Mouse (Mus musculus) stomach, postnatal 0 days (tissue): Measurements from ENCODE around the gene Zfp422. TPM values are rescaled to one million over a fixed set of nuclear protein-coding genes. Genes with fewer than 3 reads are reported as not detected.

Source experiments
- ATAC-seq: fragments of 200-750 bp; cut with Nextera tagmentation; 2 replicates; pipeline ENCODE4 v1.8.0; 2017; ENCODE audit not compliant: low FRiP score, low TSS enrichment
- DNase-seq: peaks from one replicate; pipeline ENCODE4 v3.0.0-alpha.2; 2016; ENCODE audit warnings: low spot score
- H3K27ac ChIP-seq: fragments of 300-500 bp; sonication (generic); replicated peaks from 2 replicates; pipeline ENCODE4 v1.5.1; 2014; ENCODE audit warnings: mild to moderate bottlenecking, control low read depth
- H3K27me3 ChIP-seq: fragments of 300-500 bp; sonication (generic); 2 replicates; pipeline ENCODE4 v1.6.1; 2014; ENCODE audit warnings: low read length; ENCODE audit not compliant: control insufficient read depth, insufficient read depth
- H3K36me3 ChIP-seq: fragments of 300-500 bp; sonication (generic); 2 replicates; pipeline ENCODE4 v1.6.1; 2014; ENCODE audit warnings: low read length, mixed read lengths; ENCODE audit not compliant: control insufficient read depth, insufficient read depth
- H3K4me1 ChIP-seq: fragments of 300-500 bp; sonication (generic); replicated peaks from 2 replicates; pipeline ENCODE4 v1.6.1; 2014; ENCODE audit warnings: antibody characterized with exemption; ENCODE audit not compliant: control insufficient read depth, insufficient read depth
- H3K4me2 ChIP-seq: fragments of 300-500 bp; sonication (generic); replicated peaks from 2 replicates; pipeline ENCODE4 v1.6.1; 2014; ENCODE audit warnings: low read depth, mild to moderate bottlenecking, control low read depth, moderate library complexity
- H3K4me3 ChIP-seq: fragments of 300-500 bp; sonication (generic); 2 replicates; pipeline ENCODE4 v1.5.1; 2014; ENCODE audit warnings: low read depth, low read length, control low read depth
- H3K9ac ChIP-seq: fragments of 300-500 bp; sonication (generic); 2 replicates; pipeline ENCODE4 v1.6.1; 2014; ENCODE audit warnings: mild to moderate bottlenecking, low read length, control low read depth, mixed read lengths
- H3K9me3 ChIP-seq: fragments of 300-500 bp; sonication (generic); 2 replicates; pipeline ENCODE4 v1.6.1; 2016; ENCODE audit warnings: low read length; ENCODE audit not compliant: control insufficient read depth
- CTCF ChIP-seq: IDR thresholded peaks from 2 replicates; pipeline ENCODE4 v1.5.1; 2016; ENCODE audit warnings: antibody characterized with exemption, low read depth, mild to moderate bottlenecking, moderate library complexity
- EP300 ChIP-seq: optimal IDR thresholded peaks from 2 replicates; pipeline ENCODE3; 2016; ENCODE audit warnings: antibody characterized with exemption
- WGBS: fragments of 180-500 bp; shearing (Covaris S2); extraction: QIAGEN DNeasy Blood & Tissue Kit; methylation state at CpG from one replicate; pipeline ENCODE4 v1.1.7; 2014; 5-methylcytosine and 5-hydroxymethylcytosine counted together
- polyA plus RNA-seq: library from polyadenylated mRNA; unstranded; fragments of >200 nt; fragmentation: Nextera tagmentation; extraction: Ambion mirVana; gene quantifications from 2 replicates; pipeline ENCODE4 v1.2.1, GENCODE M21; 2015

Gene Zfp422
- polyA plus RNA-seq, 1 experiment from 2014 or later = 54.4 TPM

- 0 out of 2 replicates have a peak, but pooled peaks cover 2% of the 10 kb centered on the region for H3K4me1 ChIP-seq
- H3K9me3 ChIP-seq = no peaks in the 10 kb centered on the region
- ATAC-seq (peak; percentile 43), DNase-seq (no peak)
- H3K36me3 ChIP-seq = no peaks in the 10 kb centered on the region
- no peak overlapping the region for H3K4me3 ChIP-seq
- TF ChIP-seq EP300 (no peak), CTCF (no peak)
- no peaks in the 10 kb centered on the region for H3K27me3 ChIP-seq
- WGBS = 42% methylated on average over 4 of the region's 4 CpGs
- H3K9ac ChIP-seq = no peak overlapping the region
- peak overlapping the region; percentile 63; the same call in 1 of the 2 replicates for H3K27ac ChIP-seq
- no peak overlapping the region for H3K4me2 ChIP-seq
Measured at GRCm38 (mm10) chr6:116643881-116644280, 15.1 kb upstream of the Zfp422 start.

GRCm38 (mm10) chr6:116642942-116643341 is 14.1 kb upstream of the Zfp422 start:
- TF ChIP-seq CTCF (no peak), EP300 (no peak)
- DNase-seq (no peak), ATAC-seq (no peak)
- H3K4me3 ChIP-seq = no peak overlapping the region
- H3K27me3 ChIP-seq = no peaks in the 10 kb centered on the region
- 0 out of 2 replicates have a peak, but pooled peaks cover 2% of the 10 kb centered on the region for H3K4me1 ChIP-seq
- 81% methylated on average over 11 of the region's 11 CpGs for WGBS
- H3K9me3 ChIP-seq = no peaks in the 10 kb centered on the region
- H3K4me2 ChIP-seq = no peak overlapping the region
- H3K27ac ChIP-seq = no peak overlapping the region
- no peaks in the 10 kb centered on the region for H3K36me3 ChIP-seq
- H3K9ac ChIP-seq = no peak overlapping the region

- 0 out of 2 replicates have a peak, but pooled peaks cover under 1% of the 10 kb centered on the region for H3K4me1 ChIP-seq
- no peaks in the 10 kb centered on the region for H3K9me3 ChIP-seq
- TF ChIP-seq CTCF = no peak
- TF ChIP-seq EP300 = no peak
- 40% methylated on average over 2 of the region's 2 CpGs for WGBS
- H3K36me3 ChIP-seq = no peaks in the 10 kb centered on the region
- no peak overlapping the region for H3K9ac ChIP-seq
- ATAC-seq = peak; percentile 7; the same call in 1 of the 2 replicates
- 0 out of 2 replicates have a peak overlapping the region, but pooled peaks have one; percentile 45 for H3K27ac ChIP-seq
- no peak overlapping the region for H3K4me3 ChIP-seq
- DNase-seq = no peak
- H3K27me3 ChIP-seq = no peaks in the 10 kb centered on the region
- H3K4me2 ChIP-seq = no peak overlapping the region
Measured at GRCm38 (mm10) chr6:116639663-116640062, 10.9 kb upstream of the Zfp422 start.

- no peak for ATAC-seq
- no peak overlapping the region for H3K4me3 ChIP-seq
- DNase-seq = no peak
- H3K36me3 ChIP-seq = no peaks in the 10 kb centered on the region
- 81% methylated on average over 2 of the region's 2 CpGs for WGBS
- H3K4me1 ChIP-seq = no peaks in the 10 kb centered on the region
- H3K4me2 ChIP-seq = no peak overlapping the region
- H3K27ac ChIP-seq = peak overlapping the region; percentile 30; the same call in 1 of the 2 replicates
- H3K9me3 ChIP-seq = no peaks in the 10 kb centered on the region
- H3K27me3 ChIP-seq = no peaks in the 10 kb centered on the region
- no peak overlapping the region for H3K9ac ChIP-seq
- TF ChIP-seq CTCF (no peak), EP300 (no peak)
Measured at GRCm38 (mm10) chr6:116638871-116639270, 10.1 kb upstream of the Zfp422 start.

GRCm38 (mm10) chr6:116637496-116637895 is 8.7 kb upstream of the Zfp422 start:
- Histone ChIP-seq H3K4me1 (no peaks in the 10 kb centered on the region), H3K27me3 (no peaks in the 10 kb centered on the region), H3K36me3 (no peaks in the 10 kb centered on the region), H3K9me3 (no peaks in the 10 kb centered on the region), H3K4me3 (no peak overlapping the region), H3K27ac (no peak overlapping the region), H3K9ac (no peak overlapping the region), H3K4me2 (no peak overlapping the region)
- no peak for DNase-seq
- ATAC-seq = no peak
- 77% methylated on average over 5 of the region's 5 CpGs for WGBS
- TF ChIP-seq EP300 (no peak), CTCF (no peak)

GRCm38 (mm10) chr6:116636581-116637235 is 7.9 kb upstream of the Zfp422 start:
- Histone ChIP-seq H3K27me3 (no peaks in the 10 kb centered on the region), H3K9me3 (no peaks in the 10 kb centered on the region), H3K36me3 (no peaks in the 10 kb centered on the region), H3K4me2 (no peak overlapping the region), H3K4me3 (no peak overlapping the region), H3K27ac (no peak overlapping the region), H3K9ac (no peak overlapping the region), H3K4me1 (no peaks in the 10 kb centered on the region)
- no peak for ATAC-seq
- 60% methylated on average over 9 of the region's 9 CpGs for WGBS
- DNase-seq = no peak
- no peak for TF ChIP-seq EP300
- TF ChIP-seq CTCF = no peak
